Mouse (Mus musculus) limb, embryonic 10.5 days (tissue): ENCODE results near the gene Htra1. TPM values are rescaled to one million over a fixed set of nuclear protein-coding genes. Genes with fewer than 3 reads are reported as not detected.

Source experiments
- DNase-seq: peaks from one replicate; pipeline ENCODE4 v3.0.0-alpha.2; 2017; ENCODE audit warnings: low spot score
- H3K27ac ChIP-seq: fragments of 300-500 bp; sonication (generic); 2 replicates; pipeline ENCODE4 v1.5.1; 2016; ENCODE audit warnings: mild to moderate bottlenecking
- H3K27me3 ChIP-seq: fragments of 300-500 bp; sonication (generic); 2 replicates; pipeline ENCODE4 v1.6.1; 2016; ENCODE audit warnings: low read depth, mild to moderate bottlenecking; ENCODE audit not compliant: poor library complexity, severe bottlenecking
- H3K36me3 ChIP-seq: fragments of 300-500 bp; sonication (generic); 2 replicates; pipeline ENCODE4 v1.6.1; 2016; ENCODE audit warnings: mild to moderate bottlenecking, moderate library complexity
- H3K4me1 ChIP-seq: fragments of 300-500 bp; sonication (generic); 2 replicates; pipeline ENCODE4 v1.6.1; 2016
- H3K4me3 ChIP-seq: fragments of 300-500 bp; sonication (generic); 2 replicates; pipeline ENCODE4 v1.5.1; 2016; ENCODE audit warnings: mild to moderate bottlenecking, moderate library complexity
- H3K9me3 ChIP-seq: fragments of 300-500 bp; sonication (generic); replicated peaks from 2 replicates; pipeline ENCODE4 v1.6.1; 2016; ENCODE audit warnings: mild to moderate bottlenecking
- WGBS: fragments of 180-500 bp; shearing (Covaris S2); methylation state at CpG from one replicate; pipeline ENCODE4 v1.1.7; 2016; 5-methylcytosine and 5-hydroxymethylcytosine counted together
- polyA plus RNA-seq: library from polyadenylated mRNA; unstranded; fragments of >200 nt; fragmentation: Nextera tagmentation; extraction: Ambion mirVana; gene quantifications from 2 replicates; pipeline ENCODE4 v1.2.1, GENCODE M21; 2016

Htra1 gene
- polyA plus RNA-seq, 1 experiment from 2014 or later: 5.1 TPM

DNA sequence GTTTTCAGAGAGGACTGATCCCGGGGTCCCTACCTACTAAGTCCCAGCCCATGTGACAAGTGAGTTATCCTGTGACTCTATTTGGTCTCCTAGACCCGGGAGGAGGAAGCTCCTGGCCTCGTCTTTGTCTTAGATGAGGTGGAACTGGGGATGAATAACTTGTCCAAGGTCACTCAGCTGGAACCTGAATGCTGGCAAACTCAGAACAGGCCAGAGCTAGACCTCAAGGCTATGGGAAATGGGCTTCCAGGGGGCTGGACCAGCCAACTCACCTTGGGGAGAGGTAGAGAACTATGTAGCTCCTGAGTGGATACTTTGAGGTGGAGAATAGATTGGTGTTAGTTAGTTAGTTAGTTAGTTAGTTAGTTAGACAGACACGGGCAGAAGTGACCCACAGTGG, 2.1 kb downstream of the Htra1 start:
- Histone ChIP-seq H3K9me3 (no peaks in the 10 kb centered on the region), H3K4me1 (peaks cover 17% of the 10 kb centered on the region), H3K27ac (no peak overlapping the region), H3K4me3 (no peak overlapping the region), H3K36me3 (no peaks in the 10 kb centered on the region), H3K27me3 (peaks cover 76% of the 10 kb centered on the region)
- no peak for DNase-seq
- 75% methylated on average over 4 of the region's 4 CpGs for WGBS

DNA sequence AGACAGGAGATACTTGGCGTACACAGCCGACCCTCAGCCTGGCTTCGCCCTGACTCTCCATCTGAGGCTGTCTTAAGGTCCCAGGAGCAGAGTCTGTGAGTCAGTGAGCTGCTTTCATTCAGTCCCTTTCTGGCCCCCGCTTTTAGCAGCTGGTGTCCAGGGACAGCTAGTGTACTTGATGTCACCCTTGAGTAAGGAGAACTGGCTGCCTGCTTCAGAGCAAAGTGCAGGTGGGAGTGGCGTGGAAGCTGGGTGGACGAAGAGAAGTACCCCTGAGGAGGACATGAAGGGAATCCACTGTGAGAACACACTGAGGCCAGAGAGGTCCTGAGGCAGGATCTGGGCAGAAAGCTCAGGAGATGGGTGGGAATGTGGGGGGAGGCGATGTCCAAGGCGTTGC, 3.0 kb downstream of the Htra1 start:
- Histone ChIP-seq H3K36me3 (no peaks in the 10 kb centered on the region), H3K4me1 (peaks cover 17% of the 10 kb centered on the region), H3K4me3 (no peak overlapping the region), H3K27me3 (peaks cover 67% of the 10 kb centered on the region), H3K9me3 (no peaks in the 10 kb centered on the region), H3K27ac (no peak overlapping the region)
- no peak for DNase-seq
- 87% methylated on average over 8 of the region's 8 CpGs for WGBS

DNA sequence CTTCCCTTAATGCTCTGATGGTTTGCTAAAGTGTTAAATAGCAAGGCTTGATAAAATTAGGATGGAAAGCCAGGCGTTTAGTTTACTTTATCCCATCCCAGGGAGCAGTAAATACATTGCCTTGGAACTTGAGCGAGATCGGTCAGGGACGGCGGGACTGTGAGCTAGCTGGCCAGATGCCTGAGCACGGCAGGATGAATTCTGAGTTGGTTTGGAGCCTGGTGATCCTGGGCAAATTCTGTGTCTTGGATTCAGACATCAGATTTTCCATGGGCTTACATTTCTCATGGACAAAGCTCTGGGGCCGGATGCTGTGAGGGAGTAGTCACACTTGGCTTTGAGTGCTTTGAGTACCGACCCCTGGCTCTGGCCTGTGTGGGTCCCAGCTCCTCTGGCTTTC, 4.8 kb downstream of the Htra1 start:
- no peak overlapping the region for H3K27ac ChIP-seq
- peaks cover 12% of the 10 kb centered on the region for H3K4me1 ChIP-seq
- no peaks in the 10 kb centered on the region for H3K36me3 ChIP-seq
- H3K4me3 ChIP-seq: no peak overlapping the region
- H3K27me3 ChIP-seq: peaks cover 49% of the 10 kb centered on the region
- H3K9me3 ChIP-seq: no peaks in the 10 kb centered on the region
- 86% methylated on average over 8 of the region's 8 CpGs for WGBS
- DNase-seq: no peak

DNA sequence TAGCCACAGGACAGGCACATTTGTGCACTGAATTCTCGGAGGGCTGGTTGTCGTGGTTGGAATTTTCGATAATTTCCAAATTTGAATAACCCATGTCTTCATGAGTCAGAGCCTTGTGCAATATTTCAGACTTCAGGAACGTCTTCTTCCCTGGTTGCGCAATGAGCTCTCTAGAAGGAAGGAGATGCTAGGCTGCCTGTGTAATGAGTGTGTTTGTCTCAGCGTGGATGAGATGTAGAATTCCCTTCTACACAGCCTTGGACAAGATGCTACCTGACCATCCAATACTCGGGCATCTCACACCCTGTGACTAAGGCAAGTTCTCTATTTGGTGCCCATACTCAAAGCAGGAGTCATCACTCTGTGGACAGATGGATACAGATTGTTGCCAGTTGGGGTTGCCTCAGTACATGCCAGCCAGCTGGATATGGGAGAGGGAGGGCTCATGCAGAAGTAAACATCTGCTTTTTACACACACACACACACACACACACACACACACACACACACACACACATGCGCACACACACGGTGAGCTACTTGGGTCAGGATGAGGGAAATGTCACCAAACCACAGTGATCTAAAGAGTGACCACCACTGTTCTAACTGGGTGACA, 7.5 kb downstream of the Htra1 start:
- no peak for DNase-seq
- no peaks in the 10 kb centered on the region for H3K9me3 ChIP-seq
- no peaks in the 10 kb centered on the region for H3K36me3 ChIP-seq
- no peak overlapping the region for H3K27ac ChIP-seq
- no peak overlapping the region for H3K4me3 ChIP-seq
- H3K27me3 ChIP-seq: peaks cover 22% of the 10 kb centered on the region
- WGBS: 92% methylated on average over 9 of the region's 9 CpGs
- no peaks in the 10 kb centered on the region for H3K4me1 ChIP-seq

DNA sequence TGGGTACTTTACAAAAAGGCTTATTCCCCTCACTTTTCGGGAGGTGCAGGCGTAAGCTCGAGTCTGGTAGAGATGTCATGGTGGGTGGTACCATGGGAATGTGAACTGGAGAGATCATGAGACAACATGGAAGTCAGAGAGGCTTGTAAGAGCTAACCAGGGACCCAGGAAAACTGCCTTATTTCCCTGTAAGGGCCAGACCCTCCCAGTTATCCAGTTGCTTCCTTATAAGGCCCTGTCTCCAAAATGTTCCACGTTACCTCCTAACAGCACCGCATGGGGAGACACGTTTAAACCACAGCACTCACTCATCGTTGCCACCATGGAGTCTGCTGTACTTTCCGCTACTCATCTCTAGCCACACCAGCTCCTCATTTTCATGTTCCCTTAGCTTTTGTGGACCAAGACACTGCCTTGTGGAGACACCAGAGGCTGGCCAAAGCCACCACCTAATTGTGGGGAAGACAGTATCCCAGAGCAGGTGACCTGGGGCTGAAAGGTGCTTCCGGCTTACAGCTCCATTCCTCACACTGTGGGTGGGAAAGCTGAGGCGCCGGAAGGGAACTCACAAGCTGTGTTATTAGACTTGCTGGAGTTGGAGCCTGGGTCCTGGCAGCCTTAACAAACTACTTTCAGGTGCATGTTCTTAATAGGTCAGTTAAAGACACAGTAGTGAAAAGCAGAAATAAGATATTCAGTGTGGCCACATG, 9.0 kb downstream of the Htra1 start:
- Histone ChIP-seq H3K36me3 (no peaks in the 10 kb centered on the region), H3K27me3 (peaks cover 7% of the 10 kb centered on the region; the same call in 1 of the 2 replicates), H3K27ac (no peak overlapping the region), H3K4me1 (peaks cover 12% of the 10 kb centered on the region), H3K9me3 (no peaks in the 10 kb centered on the region), H3K4me3 (no peak overlapping the region)
- DNase-seq: no peak
- WGBS: 89% methylated on average over 11 of the region's 11 CpGs

DNA sequence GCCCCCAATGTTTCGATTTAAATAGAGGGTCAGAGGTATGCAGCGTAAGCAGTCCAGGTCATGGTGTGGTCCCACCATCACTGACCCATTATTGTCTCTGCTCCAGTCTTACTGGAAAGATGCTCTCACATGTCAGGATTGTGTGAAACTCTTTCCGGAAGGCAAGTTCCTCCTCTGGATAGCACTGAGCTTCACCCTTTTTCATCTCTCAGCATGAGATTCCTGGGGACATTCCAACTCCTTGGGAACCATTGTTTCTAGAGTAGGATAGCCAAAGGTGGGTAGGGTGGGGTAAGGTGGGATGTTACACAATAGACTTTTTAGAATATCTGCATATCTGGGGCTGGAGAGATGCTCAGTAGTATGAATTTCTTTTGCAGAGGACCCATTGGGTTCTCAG, 9.8 kb downstream of the Htra1 start:
- H3K9me3 ChIP-seq: no peaks in the 10 kb centered on the region
- WGBS: 93% methylated on average over 3 of the region's 3 CpGs
- H3K4me1 ChIP-seq: peaks cover 12% of the 10 kb centered on the region
- H3K27me3 ChIP-seq: peaks cover 3% of the 10 kb centered on the region; the same call in 1 of the 2 replicates
- no peak overlapping the region for H3K27ac ChIP-seq
- DNase-seq: no peak
- no peaks in the 10 kb centered on the region for H3K36me3 ChIP-seq
- H3K4me3 ChIP-seq: no peak overlapping the region

DNA sequence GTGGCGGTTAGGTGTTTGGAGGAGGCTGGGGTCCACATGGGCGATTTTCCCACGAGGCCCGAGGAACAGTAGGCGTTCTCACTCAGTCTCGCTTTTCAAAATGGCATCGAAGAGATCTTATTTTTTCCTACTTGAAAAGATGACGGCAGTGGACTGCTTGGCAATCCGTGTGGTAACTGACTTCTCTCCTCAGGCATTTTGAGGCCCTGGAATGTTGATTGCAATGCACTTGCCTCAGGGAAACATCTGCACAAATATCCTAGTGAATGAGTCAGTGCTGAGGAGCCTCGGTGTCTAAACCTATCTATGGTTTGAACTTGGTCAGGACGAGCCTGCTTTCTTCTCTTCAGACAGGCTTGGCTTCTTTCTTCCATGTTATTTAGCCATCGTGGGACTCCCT, 10.4 kb downstream of the Htra1 start:
- Histone ChIP-seq H3K9me3 (no peaks in the 10 kb centered on the region), H3K27me3 (no peaks in the 10 kb centered on the region), H3K4me1 (peaks cover 12% of the 10 kb centered on the region), H3K4me3 (no peak overlapping the region), H3K27ac (no peak overlapping the region), H3K36me3 (no peaks in the 10 kb centered on the region)
- DNase-seq: no peak
- 93% methylated on average over 12 of the region's 12 CpGs for WGBS

DNA sequence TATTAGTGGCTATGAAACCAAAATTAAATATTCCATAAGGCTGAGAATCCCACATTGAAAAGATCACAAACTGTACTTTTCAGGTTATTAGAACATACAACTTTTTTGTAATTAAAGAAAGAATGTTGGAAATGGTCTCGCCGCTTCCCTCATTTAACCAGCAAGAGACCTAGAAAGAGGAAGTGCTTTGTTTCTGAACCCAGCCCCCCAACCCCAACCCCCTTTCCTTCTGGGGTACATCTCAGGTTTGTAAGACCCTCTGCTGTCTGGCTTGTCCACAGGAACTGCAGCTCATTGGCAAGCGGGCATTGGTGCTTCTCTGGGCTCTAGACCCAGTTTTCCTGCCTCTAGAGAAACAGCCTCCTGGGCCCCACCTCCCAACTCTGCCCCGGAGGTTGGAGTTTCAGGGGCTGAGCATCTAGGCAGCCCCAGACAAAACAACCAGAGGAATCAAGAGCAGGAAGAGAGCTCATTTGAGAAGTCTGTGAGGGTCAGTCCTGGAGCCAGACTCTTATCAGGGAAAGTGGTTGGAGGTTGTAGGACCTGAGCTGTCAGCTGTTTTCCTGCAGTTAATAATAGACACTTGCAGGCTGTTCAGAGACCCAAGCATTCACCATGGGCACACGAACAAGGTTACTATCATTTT, 12.8 kb downstream of the Htra1 start:
- peak overlapping the region; percentile 44 for H3K27ac ChIP-seq
- 57% methylated on average over 5 of the region's 5 CpGs for WGBS
- DNase-seq: no peak
- H3K36me3 ChIP-seq: no peaks in the 10 kb centered on the region
- H3K4me3 ChIP-seq: no peak overlapping the region
- no peaks in the 10 kb centered on the region for H3K9me3 ChIP-seq
- H3K4me1 ChIP-seq: peaks cover 12% of the 10 kb centered on the region
- H3K27me3 ChIP-seq: no peaks in the 10 kb centered on the region

DNA sequence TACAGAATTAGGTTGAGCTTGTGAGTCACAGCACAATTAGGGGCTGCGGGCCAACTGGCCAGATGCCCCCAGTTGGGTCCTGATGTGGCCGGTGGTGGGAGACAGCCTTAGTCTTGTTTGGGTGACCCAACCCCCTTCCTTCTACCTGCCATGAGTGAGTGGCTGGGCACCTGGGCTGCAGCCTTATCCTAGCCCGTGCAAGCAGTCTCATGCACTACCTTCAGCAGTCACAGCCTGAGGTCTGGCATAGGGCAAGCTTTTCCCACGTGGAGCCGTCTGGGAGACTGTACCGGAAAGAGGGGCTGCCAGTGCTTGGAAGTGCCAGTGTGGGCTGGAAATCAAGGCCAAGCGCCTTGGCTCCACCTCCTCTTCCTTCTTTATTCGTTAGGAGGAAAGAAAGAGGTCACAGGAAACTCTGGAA, 13.4 kb downstream of the Htra1 start:
- H3K27ac ChIP-seq: peak overlapping the region; percentile 5; the same call in 1 of the 2 replicates
- peaks cover 12% of the 10 kb centered on the region for H3K4me1 ChIP-seq
- H3K9me3 ChIP-seq: no peaks in the 10 kb centered on the region
- H3K4me3 ChIP-seq: no peak overlapping the region
- no peaks in the 10 kb centered on the region for H3K36me3 ChIP-seq
- WGBS: 60% methylated on average over 8 of the region's 8 CpGs
- DNase-seq: no peak
- no peaks in the 10 kb centered on the region for H3K27me3 ChIP-seq

DNA sequence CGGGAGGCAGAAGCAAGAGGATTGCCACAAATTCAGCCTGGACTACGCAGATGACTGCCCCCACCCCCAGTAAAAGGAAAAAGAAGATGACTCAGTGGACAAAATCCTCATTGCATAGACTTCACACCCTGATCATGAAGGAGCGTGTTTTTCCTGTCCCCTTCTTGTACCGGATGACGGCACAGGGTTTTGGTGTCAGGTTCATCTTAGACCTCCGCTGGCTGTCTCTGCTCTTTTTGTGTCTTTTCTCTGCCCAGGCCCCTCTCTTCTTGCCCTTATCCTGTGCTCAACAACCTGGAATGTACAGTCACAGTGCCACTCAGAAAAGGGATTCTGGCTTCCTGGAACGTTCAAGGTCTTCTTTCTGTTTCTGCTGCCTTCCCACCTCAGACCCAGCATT, 14.6 kb downstream of the Htra1 start:
- Histone ChIP-seq H3K27me3 (no peaks in the 10 kb centered on the region), H3K36me3 (no peaks in the 10 kb centered on the region), H3K9me3 (no peaks in the 10 kb centered on the region), H3K27ac (no peak overlapping the region), H3K4me1 (peaks cover 12% of the 10 kb centered on the region), H3K4me3 (no peak overlapping the region)
- WGBS: 89% methylated on average over 7 of the region's 7 CpGs
- no peak for DNase-seq

DNA sequence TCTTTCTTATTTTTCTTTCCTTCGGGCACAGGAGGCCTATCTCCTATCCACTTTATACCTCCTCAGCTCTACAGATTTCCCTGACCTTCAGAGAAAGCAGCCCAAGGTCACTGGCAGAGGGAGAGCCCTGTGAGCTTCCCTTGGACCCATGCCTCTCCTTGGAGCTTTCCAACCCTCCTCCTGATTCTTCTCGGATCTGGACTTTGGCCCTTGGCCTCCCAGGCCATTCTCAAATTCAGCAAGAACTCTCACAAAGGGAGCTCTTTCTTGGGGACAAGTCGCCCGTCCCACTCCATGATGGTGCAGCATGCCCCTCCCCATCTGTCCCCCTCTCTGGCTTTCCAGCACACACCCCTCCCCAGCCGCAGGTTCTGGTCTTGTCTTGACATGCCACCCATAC, 15.1 kb downstream of the Htra1 start:
- 93% methylated on average over 5 of the region's 5 CpGs for WGBS
- Histone ChIP-seq H3K27me3 (no peaks in the 10 kb centered on the region), H3K4me1 (peaks cover 12% of the 10 kb centered on the region), H3K27ac (no peak overlapping the region), H3K4me3 (no peak overlapping the region), H3K36me3 (no peaks in the 10 kb centered on the region), H3K9me3 (no peaks in the 10 kb centered on the region)
- no peak for DNase-seq

DNA sequence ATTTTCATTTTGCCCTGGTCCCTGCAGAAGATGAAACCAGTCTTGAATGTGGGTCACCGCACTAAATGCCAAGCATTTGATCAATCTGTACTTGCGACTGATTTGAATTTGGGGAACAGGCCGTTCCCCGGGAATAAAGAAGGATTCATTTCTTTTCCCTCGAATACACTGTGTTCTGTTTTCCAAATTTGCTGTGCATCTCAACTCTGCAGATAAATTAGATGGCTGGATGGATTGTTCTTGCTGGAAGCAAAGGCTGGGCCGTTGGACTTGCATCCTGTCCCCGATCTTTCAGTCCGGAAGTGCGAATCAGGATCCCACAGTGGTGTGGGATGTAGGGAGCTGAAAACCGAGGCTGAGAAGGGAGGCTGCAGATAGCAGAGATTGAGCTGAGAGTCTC, 17.5 kb downstream of the Htra1 start:
- no peaks in the 10 kb centered on the region for H3K36me3 ChIP-seq
- 91% methylated on average over 10 of the region's 10 CpGs for WGBS
- no peak overlapping the region for H3K4me3 ChIP-seq
- DNase-seq: no peak
- H3K27me3 ChIP-seq: no peaks in the 10 kb centered on the region
- no peaks in the 10 kb centered on the region for H3K9me3 ChIP-seq
- H3K4me1 ChIP-seq: peaks cover 14% of the 10 kb centered on the region
- H3K27ac ChIP-seq: no peak overlapping the region

DNA sequence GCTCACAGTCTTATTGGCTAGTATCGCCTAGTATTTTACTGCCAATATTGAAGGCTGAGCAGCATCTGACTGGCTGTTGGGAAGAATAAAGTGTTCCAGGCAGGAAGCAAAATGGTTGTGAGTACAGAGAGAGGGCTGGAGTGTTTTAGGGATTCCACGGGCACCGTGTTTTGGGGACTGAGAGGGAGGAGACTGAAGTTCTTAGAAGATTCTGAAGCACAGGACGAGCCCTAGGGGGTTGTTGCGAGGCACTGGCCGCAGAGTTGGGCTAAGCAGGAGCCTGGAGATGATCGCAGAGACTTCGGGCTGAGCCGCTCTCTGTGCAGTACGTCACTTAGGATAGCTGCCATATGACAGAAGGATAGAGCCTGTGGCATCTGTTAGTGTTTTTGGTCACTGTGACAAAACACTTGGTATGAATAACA, 18.3 kb downstream of the Htra1 start:
- Histone ChIP-seq H3K27me3 (no peaks in the 10 kb centered on the region), H3K27ac (no peak overlapping the region), H3K36me3 (no peaks in the 10 kb centered on the region), H3K4me1 (peaks cover 9% of the 10 kb centered on the region), H3K4me3 (no peak overlapping the region), H3K9me3 (no peaks in the 10 kb centered on the region)
- DNase-seq: no peak
- WGBS: 88% methylated on average over 10 of the region's 10 CpGs
